Mouse (Mus musculus): Measurements from ENCODE around the gene Polr2l. TPM values are rescaled to one million over a fixed set of nuclear protein-coding genes. Genes with fewer than 3 reads are reported as not detected.

Polr2l gene
- total RNA-seq, 4 experiments from 2014 or later: 32.2 to 42.4 (median 33.2) TPM

DNA sequence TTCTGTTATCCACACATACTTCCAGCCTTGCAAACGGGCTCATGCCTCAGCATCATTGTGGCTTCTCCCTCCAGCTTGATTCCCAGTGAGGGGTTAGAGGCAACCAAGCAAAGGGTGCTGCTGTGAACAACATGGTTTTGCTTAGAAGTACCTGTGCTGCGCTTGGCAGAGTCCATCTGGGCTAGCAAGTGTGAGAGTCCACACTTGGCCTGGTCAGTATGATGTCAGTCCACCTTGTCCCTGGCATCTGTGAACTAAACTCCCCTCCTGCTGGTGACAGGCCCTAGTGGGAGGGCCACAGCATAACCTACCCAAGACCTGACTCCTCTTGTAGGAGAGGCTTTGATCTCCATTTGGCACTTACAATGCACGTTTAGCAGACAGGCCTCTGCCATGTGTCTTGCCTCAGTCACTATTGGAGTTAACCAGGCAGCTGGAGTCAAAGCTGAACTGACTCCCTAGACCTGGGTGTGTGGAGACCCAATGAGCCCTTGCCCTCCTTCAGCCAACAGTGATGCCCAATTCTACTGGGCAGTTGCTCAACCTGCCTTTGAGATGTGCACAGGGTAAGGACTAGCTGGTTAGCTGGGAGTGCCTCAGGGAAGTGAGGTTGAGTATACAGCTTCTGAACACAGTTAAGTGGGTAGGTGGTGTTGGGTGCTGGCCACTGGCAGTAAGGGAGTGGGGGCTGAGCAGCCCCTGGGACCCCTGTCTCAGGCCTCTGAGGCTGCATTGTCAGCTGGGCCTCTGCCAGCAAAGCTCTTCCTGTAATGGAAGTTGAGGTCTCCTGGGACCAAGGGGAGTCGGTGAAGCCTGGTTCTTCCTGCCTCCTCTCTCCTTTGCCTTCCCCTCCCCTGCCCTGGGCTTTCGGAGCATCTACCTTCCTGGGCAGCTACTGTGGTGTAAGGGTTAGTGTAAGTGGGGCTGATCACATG, 9.5 kb upstream of the Polr2l start:
- no peak for DNase-seq (ENCODE audit: low spot score in 2 of 2)

DNA sequence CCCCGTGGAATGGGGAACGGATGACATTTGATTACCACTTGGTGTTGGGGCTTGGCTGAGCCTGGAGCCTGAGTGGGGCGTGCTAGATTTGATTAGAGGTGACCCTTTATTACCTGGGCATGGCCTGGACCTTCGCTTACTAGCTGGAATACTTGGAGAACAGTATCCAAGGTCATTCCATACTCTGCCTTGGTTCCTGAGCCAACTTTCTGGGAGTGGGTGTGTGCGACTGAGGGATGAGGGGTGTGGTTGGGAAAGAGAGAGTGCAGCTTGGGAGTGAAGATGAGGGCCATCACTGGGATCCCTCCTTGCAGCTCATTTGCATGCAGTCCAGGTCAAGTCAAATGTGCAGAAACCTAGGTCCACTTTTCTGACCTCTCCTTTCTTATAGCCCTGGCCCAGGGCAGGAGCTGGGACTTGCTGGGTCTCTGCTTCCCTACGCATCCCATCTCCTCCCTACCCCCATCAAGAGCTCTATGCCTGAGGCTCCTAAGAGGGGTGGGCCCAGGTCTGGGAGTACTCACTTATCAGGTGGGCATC, 8.3 kb upstream of the Polr2l start:
- no peak for DNase-seq (ENCODE audit: low spot score in 2 of 2)

DNA sequence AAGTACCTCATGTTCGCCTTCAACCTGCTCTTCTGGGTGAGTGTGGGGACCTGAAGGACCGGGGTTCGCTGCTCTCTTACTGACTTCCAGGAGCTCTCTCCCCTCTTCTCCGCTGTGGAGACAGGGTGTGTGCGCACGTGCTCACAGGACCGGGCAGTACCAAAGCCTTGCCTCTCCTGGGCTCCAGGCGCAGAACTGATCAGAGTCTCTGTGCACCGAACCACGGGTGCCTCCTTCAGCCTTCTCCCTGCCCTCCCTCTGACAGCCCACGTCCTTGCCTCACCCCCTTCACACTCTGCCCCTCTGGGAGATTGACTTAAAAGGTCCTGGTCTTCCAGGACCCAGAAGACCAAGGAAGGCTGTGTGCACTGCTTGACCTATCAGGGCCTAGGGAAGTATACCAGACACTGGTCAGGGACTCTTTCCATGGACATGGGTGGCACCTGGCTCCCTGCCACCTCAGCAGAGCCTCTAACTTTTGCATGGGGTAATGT, 7.6 kb upstream of the Polr2l start:
- DNase-seq (ENCODE audit: low spot score in 2 of 2): no peak

DNA sequence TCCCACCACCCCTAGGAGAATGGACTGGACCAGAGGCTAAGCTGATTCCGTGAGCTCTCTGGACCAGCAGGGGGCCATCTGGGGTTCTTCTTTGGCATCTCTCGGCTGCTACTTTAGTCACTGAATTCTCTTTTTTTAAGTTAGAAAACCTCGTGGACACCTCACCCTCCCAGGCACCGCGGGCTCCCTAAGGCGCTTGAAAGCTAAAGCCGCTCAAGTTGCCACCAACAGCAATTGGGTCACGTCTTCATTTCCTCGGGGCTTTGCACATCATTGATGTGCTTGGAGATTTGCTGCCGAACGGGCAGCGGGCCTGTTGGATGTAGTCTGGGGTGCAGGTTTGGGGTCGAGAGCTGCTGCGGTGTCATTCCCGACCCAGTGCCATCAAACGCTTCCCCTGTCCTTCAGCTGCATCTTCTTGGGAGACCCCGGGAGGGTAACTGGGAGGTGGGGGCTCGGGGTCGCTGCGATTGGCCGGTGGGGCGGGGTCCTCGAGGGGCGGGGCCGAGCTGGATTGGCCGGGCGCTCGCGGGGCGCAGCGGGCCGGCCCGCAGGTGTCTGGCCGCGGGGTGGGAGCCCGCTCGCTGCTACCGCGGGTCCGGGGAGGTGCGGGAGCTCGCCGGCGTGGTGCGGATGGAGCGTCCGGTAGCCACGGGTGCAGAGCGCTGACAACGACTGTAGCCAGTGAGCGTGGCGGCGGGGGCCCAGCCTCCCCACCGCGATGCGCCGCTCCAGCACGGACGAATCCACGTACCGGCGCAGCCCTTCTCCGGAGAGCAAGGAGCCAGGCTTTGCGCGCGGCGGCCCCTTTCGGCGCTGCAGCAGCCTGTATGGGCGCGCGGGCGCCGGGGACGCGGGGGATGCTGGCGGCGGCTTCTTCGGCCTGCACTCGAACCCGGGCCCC, 6.8 kb upstream of the Polr2l start:
- no peak for DNase-seq (ENCODE audit: low spot score in 2 of 2)

DNA sequence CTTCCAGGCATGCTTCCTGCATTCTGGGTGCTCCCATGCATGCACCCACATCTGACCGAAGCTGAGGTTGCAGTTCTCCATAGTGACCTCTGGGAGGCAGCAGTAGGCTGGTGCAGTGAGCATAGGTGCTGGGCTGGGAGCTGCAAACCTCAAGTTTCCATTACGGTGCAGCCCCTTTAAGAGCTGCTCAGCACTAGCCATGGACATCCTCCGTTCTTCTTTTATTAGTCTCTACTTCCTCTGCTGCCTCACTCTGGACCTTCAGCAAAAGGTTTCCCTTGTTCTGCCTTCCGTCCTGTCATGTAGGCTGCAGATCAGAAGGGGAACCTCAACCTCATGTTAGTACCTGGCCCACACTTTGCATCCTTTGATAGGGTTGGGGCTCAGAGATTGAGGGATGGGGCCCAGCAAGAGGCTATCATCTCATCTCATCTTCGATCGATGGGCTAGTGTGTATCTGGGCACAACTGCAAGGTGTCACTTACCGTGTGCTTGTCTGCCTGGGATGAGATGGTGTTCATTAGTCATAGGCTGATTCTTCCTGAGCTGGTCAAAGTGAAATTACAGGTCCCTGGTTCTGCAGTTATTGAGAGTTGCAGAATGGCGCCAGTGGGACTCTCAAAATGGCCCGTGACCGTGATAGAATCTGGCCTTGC, 6.0 kb upstream of the Polr2l start:
- no peak for DNase-seq (ENCODE audit: low spot score in 2 of 2)

DNA sequence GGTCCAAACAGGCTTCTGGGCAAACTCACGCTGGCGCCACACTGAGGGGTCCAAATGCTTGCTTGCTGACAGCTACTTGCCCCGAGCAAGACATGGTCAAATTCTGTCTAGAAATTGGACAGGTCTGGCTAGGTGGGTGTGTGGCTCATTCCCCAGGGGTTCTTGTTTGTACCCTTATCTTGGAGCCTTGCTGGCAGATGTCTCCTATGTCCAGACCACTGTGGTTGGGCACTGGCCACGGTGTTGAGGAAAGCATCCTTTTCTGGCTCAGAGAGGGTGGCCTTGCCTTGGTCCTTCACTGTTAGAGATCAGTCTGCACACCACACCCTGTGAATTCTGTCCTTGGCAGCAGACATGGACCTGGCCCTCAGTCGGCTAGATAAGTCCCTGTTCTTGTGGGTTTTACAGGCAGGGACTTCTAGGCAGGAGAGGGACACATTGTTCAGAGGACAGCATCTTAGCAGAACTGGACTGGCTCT, 3.4 kb upstream of the Polr2l start:
- DNase-seq (ENCODE audit: low spot score in 2 of 2): no peak

DNA sequence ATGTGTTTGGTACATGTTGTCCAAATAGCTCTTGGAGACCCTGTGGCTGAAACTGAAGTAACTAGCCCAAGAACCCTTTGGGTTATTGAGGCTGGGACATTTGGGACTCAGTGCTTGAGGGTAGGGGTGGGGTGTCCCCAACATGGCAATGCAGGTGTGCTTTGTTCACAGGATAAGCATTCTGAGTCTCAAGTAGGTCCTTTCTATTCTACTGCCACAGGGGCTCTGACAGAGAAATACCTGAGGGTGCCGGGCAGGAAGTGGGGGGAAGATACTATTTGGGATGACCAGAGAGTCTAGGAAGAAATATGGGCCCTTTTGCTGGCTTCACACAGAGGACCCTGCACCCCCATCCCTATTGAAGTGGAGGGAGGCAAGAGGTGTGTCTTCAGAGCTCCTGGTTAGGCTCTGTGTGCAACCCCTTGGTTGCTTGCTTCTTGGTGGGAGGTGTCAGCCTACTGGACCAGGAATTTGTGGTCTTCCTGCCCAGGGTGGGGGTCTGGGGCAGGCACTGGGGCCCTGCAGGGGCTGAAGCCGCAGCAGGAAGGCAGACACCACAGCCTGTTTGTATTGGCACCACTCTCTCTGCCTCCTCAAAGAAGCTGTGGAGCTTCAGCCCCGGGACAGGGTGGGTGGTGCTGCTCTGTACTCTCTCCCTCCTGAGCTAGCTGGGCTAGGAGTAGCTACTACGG, 2.8 kb upstream of the Polr2l start:
- DNase-seq (ENCODE audit: low spot score in 2 of 2): no peak

DNA sequence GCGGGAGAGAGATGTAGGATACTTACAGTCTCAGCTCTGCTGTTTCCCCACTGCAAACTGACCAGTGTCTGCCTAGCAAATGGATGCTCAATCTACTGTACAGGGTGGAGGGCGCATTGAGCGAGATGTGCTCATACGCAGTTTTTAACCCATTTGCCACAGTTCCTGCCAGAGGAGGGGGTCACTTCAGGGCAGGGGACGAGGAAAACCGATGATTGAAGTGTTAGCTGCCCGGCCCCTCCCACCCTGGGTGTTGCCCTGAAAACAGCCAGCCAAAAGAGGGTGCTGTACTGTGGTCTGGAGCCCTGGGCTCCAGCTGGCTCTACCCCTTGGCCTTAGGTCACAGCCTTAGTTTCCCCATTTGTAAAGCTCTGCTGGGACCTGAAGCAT, 2.0 kb upstream of the Polr2l start:
- no peak for DNase-seq (ENCODE audit: low spot score in 2 of 2)

DNA sequence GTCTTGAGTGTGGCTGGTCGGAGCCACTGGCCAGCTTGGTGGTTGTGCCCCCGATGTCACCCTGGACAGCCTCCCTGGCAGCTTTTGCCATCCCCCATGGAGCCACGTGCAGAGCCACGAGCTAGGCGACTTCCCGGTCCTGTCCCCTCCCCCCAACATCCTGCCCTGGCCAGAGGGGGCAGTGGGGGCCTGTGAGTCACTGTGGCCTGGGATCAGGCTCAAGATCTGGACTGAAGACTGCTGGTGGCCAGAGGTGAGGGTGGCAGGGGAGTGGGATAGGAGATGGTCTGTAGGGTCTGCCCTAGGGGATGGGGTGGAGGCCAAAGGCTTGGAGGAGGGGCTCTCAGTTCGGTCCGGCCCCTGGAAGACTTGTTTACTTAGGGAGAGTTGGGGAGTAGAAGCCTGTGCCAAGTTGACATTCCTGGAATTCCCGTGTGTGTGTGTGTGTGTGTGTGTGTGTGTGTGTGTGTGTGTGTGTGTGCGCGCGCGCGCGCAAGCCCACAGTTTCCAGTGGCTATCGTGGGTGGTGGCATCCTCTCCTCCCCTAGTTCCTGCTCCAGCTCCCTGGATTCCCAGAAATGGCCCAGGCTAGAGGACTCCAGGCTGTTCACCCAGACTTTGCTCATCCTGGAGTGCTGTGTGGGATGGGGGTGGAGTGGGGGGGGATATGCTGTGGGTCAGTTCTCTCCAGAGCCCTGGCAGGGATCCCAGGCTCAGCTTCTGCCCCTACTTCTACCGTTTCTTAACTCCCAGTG, 1.5 kb upstream of the Polr2l start:
- DNase-seq (ENCODE audit: low spot score in 2 of 2): no peak

DNA sequence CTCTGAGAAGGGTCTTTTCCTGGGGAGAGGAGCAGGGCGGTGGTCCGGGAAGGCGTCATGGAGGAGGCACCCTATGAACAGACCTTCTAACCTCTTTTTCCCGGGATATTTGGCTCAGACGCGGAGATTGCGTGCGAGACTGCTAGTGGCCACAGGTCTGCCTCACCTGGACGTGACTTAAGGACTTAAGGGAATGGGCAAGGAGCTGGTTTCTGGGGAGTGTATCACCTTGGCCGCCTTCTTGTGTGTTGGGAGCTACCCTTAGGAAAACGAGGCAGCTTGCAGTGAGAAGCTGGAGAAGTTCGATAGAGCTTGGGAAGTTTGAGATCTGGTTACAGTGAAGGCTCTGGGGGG, 850 bp upstream of the Polr2l start:
- no peak for DNase-seq (ENCODE audit: low spot score in 2 of 2)

DNA sequence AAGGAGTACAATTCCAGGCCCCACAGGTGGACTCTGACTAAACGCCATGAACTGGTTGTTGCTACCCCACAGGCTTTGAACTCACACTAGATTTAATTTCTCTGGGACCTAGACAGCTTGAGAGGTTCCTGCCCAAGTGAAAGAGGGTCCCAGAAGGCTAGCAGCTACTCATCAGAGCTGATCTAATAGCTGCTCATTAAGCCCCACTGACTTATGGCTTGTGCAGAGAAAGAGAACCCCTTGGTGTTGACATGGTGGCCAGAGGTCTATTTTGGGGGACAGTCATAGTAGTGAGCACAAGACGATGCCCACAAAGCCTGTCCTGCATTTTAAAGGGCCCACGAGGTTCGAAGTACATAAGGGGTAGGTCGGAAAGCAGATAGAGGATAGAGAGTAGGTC, 772 bp downstream of the Polr2l start:
- no peak for DNase-seq (ENCODE audit: low spot score in 2 of 2)

DNA sequence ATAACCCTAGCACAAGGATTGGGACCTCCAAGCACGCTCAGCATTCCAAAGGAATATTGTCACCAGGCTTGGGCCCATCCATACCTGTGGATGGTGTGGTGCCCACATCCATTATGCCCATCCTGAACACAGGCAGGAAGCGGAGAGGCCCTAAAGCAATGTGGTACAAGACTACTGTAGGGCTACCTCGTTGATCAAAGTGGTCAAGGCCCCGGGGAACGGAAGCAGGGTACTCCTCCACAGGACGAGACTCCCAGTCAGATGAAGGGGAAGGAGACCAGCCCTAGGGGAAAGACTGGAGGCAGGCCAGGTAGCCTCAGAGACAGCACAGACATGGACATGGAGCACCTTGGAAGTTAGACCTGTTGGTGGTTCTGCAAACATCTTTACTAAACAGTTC, 2.2 kb downstream of the Polr2l start:
- DNase-seq (ENCODE audit: low spot score in 2 of 2): no peak

DNA sequence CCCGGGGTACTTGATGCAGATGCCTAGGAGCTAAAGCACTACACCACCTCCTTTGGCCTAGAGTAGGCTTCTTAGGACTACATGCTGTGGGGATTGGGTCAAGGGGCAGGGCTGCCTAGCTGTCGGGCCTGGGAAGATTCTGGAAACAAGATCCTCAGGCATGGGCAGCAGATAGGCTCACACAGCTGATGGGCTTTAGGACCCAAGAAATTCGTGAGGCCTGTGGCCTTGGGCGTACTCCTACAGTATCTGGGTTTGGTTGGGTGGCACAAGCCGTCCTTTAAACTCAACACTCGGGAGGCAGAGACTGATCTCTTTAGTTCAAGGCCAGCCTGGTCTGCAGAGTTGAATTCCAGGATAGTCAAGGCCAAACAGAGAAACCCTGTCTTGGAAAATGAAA, 2.7 kb downstream of the Polr2l start:
- no peak for DNase-seq (ENCODE audit: low spot score in 2 of 2)

DNA sequence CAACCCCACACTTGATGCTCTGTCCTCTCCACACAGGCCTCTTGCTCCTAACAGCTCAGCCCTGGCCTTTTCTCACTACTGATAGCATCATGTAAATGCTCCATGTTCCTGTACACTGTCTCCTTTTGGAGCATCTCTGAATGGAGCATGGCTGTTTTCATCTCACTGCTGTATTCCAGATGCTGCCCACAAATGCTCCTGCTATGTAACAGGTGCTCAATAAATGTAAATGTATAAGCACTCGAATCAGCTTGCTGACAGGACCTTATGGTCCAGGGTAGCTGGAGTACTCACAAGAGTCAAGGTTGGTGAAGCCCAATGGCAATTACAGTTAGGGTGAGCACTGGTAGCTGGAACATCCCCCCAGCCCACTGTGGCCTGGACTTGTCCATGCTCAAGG, 3.7 kb downstream of the Polr2l start:
- no peak for DNase-seq (ENCODE audit: low spot score in 2 of 2)

DNA sequence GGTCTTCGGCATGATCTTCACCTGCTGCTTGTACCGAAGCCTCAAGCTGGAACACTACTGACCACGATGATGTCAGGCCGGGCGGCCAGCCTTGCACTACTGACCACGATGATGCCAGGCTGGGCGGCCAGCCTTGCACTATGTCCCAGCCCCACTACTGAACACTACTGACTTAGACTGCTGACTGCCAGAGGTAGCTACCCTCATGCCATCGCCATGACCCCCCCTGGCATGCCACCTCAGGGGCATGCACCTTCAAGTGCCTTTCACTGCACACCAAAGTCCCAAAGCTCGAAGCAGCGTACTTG, 4.3 kb downstream of the Polr2l start:
- DNase-seq (ENCODE audit: low spot score in 2 of 2): no peak

DNA sequence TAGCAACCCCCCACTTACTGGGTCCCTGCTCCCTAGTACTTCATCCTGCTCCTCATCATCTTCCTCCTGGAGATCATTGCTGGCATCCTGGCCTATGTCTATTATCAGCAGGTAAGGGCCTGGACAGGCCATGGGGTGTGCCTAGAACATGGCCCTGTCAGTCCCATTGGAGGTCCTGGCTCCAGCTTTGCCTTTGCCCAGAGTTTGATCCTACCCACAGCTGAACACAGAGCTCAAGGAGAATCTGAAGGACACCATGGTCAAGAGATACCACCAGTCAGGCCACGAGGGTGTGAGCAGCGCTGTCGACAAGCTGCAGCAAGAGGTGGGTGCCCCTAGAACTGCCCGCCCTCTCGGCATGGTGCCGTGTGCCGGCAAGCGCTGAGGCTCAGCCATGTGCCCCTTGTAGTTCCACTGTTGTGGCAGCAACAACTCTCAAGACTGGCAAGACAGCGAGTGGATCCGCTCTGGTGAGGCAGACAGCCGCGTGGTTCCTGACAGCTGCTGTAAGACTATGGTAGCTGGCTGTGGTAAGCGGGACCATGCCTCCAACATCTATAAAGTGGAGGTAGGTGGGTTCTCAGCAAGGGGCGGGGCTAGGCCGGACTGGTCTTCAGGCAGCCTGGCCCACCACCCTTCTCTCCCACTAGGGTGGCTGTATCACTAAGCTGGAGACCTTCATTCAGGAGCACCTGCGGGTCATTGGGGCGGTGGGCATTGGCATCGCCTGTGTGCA, 4.9 kb downstream of the Polr2l start:
- DNase-seq (ENCODE audit: low spot score in 2 of 2): no peak

DNA sequence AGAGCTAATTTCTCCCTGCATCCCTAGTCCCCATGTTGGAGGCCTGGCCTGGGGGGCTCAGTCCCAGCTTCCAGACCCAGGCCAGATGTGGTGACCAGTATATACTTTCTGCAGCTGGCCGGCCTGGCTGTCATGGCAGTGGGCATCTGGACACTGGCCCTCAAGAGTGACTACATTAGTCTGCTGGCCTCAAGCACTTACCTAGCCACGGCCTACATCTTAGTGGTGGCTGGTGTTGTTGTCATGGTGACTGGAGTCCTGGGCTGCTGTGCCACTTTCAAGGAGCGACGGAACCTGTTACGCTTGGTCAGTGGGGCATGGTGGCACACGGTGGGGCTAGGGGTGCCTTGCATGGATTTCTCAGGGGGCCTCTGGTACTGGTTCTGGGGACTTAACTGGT, 5.6 kb downstream of the Polr2l start:
- DNase-seq (ENCODE audit: low spot score in 2 of 2): no peak

DNA sequence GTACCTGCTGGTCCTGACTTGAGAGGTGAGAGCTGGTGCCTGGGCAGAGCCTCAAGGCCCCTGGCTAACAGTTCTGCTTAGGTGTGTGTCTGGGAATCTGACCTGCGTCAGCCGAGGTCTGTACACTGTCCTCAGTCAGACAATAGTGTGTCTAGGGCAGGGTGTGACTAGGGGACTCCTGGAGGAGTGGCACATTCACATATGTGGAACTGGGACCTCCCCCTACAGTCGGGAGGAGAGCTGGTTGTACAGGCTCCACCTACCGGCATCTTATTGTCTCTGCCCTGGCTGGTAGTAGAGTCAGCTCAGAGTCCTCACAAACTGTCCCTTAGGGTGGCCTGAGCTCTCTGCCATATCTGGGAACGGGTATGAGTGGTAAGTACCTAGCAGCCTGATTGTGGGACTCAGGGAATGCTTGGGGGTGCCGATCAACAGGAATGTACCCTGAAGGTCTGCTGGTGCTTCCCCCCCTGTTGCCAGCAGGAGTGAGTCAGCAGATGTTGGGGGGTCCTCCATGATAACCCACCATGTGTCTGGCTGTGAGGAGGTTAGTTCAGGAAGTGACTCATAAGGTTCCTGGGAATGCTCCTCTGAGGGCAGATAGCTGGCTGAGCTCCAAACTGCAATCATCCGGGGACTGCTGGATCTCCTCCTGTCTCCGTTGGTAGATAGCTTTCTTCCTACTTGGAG, 6.3 kb downstream of the Polr2l start:
- no peak for DNase-seq (ENCODE audit: low spot score in 2 of 2)

DNA sequence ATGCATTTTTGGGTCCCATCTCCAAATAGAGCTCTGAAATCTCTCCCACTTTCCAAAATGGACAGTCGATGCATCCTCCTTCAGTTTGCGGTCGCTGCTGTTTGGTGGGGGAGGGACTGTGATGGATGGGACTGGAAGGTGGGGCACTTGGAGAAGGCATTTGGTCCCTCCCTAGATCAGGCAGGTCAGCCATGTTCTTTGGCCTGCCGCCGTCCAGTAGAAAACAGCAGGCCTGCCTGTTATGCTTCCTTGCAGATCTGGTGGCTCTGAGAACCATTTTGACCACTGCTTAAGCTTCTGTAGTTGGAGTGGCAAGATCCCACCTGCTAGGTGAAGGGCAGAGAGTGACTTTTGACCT, 6.8 kb downstream of the Polr2l start:
- no peak for DNase-seq (ENCODE audit: low spot score in 2 of 2)

All from left cerebral cortex, adult 8-10 months (tissue).